Mouse (Mus musculus) hindbrain, embryonic 10.5 days (tissue): ENCODE results near the gene Zmynd10. TPM values are rescaled to one million over a fixed set of nuclear protein-coding genes. Genes with fewer than 3 reads are reported as not detected.

Source experiments
- DNase-seq: peaks from one replicate; pipeline ENCODE4 v3.0.0-alpha.2; 2017; ENCODE audit warnings: low spot score
- H3K27ac ChIP-seq: fragments of 300-500 bp; sonication (generic); 2 replicates; pipeline ENCODE4 v1.5.1; 2016; ENCODE audit warnings: mild to moderate bottlenecking, moderate library complexity
- H3K27me3 ChIP-seq: fragments of 300-500 bp; sonication (generic); 2 replicates; pipeline ENCODE4 v1.6.1; 2016; ENCODE audit warnings: mild to moderate bottlenecking; ENCODE audit not compliant: poor library complexity, insufficient read depth, severe bottlenecking
- H3K36me3 ChIP-seq: fragments of 300-500 bp; sonication (generic); 2 replicates; pipeline ENCODE4 v1.6.1; 2016; ENCODE audit warnings: mild to moderate bottlenecking, moderate library complexity
- H3K4me1 ChIP-seq: fragments of 300-500 bp; sonication (generic); replicated peaks from 2 replicates; pipeline ENCODE4 v1.6.1; 2016; ENCODE audit warnings: mild to moderate bottlenecking
- H3K4me3 ChIP-seq: fragments of 300-500 bp; sonication (generic); 2 replicates; pipeline ENCODE4 v1.5.1; 2016; ENCODE audit warnings: mild to moderate bottlenecking, moderate library complexity
- H3K9me3 ChIP-seq: fragments of 300-500 bp; sonication (generic); 2 replicates; pipeline ENCODE4 v1.6.1; 2016; ENCODE audit warnings: mild to moderate bottlenecking, moderate library complexity
- WGBS: fragments of 180-500 bp; shearing (Covaris S2); methylation state at CpG from one replicate; pipeline ENCODE4 v1.1.7; 2016; 5-methylcytosine and 5-hydroxymethylcytosine counted together
- polyA plus RNA-seq: library from polyadenylated mRNA; unstranded; fragments of >200 nt; fragmentation: Nextera tagmentation; extraction: Ambion mirVana; gene quantifications from 2 replicates; pipeline ENCODE4 v1.2.1, GENCODE M21; 2016

Gene Zmynd10
- polyA plus RNA-seq, 1 experiment from 2014 or later = 4.7 TPM

- H3K27ac ChIP-seq = no peak overlapping the region
- no peaks in the 10 kb centered on the region for H3K27me3 ChIP-seq
- WGBS = 83% methylated on average over 11 of the region's 11 CpGs
- no peaks in the 10 kb centered on the region for H3K9me3 ChIP-seq
- H3K4me1 ChIP-seq = peaks cover 34% of the 10 kb centered on the region
- no peak for DNase-seq
- H3K4me3 ChIP-seq = no peak overlapping the region
- peaks cover 58% of the 10 kb centered on the region for H3K36me3 ChIP-seq
These were observed 46.2 kb downstream of the Zmynd10 start for GRCm38 (mm10) chr9:107593101-107593976.

DNA sequence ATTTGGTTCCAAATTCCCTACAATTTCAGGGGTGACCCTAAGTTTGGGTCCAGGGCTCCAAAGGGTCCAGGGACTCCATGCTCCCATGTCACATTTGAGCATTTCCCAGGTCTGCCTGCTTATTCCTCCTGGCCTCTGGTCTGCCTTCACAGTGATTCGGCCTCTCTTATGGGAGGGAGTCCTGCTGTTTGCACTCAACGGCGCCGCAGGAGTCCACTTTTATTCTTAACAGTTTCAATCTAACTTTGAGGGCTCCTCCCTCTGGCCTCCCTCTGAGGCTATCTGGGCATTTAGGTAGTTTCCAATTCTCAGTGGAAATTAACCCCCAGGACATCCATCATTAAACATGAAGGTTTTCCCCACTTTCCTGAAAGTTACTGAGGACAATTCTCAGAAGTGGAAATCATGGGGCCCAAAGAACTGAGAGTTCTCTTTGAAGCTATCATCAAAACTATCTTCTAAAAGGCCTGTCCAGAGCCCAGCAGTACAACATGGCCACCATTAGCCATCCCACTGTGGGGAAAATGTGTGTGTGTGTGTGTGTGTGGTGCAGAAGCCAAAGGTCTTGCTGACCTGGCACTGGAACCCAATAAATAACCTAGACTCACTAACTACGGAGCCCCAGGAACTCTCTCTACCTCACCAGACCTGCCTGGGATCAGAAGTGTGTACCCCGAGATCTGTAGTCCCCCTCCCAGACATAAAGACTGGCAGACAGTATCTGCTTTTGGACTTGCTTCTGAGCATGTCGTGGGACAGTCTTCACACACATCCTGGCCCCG is 47.4 kb downstream of the Zmynd10 start:
- Histone ChIP-seq H3K27me3 (no peaks in the 10 kb centered on the region; the same call in 1 of the 2 replicates), H3K36me3 (peaks cover 52% of the 10 kb centered on the region)

DNA sequence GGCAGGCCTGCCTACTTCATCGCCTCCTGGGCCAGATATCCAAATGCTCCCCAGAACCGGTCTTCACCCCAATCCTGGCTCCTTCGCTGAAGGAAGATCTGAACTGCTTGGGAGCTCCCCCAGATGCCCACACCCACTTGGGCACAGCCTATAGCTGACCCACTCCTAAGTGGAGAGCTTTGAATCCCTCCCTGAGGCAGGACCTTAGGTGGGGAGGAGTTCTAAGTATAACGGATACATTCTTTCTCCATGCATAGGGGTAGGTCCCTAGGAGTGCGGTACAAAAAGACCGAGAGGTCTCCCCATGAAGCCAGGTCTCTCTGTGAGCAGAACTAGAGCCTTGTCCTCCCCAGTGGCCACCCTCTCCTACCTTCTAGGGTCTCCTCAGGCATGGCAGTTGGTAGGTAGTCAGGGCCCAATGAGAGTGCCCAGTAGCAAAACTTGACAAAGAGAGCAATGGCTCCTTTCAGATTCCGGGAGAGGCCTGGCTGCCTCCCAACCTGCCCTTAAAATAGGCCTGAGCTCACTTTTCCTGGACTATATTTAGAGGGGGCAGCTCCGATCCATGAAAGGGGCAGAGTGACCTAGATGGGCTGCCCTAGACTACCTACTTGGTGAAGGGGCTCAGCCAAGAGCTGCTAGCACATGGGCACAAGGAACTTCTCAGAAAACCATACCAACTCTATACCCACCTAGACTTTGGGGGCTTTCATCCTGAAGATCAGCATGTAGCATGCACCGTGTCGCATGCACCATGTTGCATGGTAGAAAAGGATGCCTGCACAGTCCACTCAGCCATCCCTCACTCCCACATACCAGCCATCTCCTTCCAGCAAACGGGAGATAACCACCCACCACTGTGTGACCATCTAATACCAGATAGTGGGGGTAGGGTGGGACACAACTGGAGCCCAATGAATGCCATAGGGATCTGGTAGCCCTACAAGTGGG is 49.8 kb downstream of the Zmynd10 start:
- no peak overlapping the region for H3K4me3 ChIP-seq
- DNase-seq = no peak
- H3K36me3 ChIP-seq = peaks cover 28% of the 10 kb centered on the region
- peaks cover 29% of the 10 kb centered on the region for H3K4me1 ChIP-seq
- 94% methylated on average over 11 of the region's 11 CpGs for WGBS
- peaks cover 14% of the 10 kb centered on the region; the same call in 1 of the 2 replicates for H3K27me3 ChIP-seq
- no peak overlapping the region for H3K27ac ChIP-seq
- no peaks in the 10 kb centered on the region for H3K9me3 ChIP-seq

More for the DNA sequence above, 47.4 kb downstream of the Zmynd10 start:
- WGBS = 71% methylated on average over 8 of the region's 8 CpGs
- Histone ChIP-seq H3K4me3 (no peak overlapping the region), H3K9me3 (no peaks in the 10 kb centered on the region), H3K27ac (no peak overlapping the region), H3K4me1 (peaks cover 24% of the 10 kb centered on the region)
- DNase-seq = no peak

DNA sequence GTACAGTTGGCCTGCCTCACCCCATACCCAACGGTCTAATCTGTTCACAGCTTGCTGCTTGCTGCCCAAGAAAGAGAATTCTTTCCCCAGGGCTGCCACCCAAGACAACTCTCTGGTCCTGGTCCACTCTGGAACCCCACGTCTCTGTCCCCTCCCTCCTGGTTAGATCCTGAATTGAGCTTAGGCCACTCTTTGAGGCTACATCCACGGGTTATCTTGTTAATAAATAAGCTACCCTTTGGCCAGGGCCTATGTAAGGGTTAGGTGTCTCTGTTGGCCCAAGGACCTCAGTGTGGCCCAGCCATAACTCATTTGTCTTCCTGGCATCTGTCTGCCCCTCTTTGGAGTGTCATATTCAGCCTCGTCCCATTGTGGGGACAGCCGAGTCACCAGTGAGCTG is 51.3 kb downstream of the Zmynd10 start:
- Histone ChIP-seq H3K4me1 (peaks cover 32% of the 10 kb centered on the region), H3K27ac (no peak overlapping the region), H3K27me3 (peaks cover 14% of the 10 kb centered on the region; the same call in 1 of the 2 replicates), H3K36me3 (peaks cover 13% of the 10 kb centered on the region), H3K4me3 (no peak overlapping the region), H3K9me3 (no peaks in the 10 kb centered on the region)
- DNase-seq = no peak
- 79% methylated on average over 5 of the region's 5 CpGs for whole genome bisulfite sequencing

DNA sequence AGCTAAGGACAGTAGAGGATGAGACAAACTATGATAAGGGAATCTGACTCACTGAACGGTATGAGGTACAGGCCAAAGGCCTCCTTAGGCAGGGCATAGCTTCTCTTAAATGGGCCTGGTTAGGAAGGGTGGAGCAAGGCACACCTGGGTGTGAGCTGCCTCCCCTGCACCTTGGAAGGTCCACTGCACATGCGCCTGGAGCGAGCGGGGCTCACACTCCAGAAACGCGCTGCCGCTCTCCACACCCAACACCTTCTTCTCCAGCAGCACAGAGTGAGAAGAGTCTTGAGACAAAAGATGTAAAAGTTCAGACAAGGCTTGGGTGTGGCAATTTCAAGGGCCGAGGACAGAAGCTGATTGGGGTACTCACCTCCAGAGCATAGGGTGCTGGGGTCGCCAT is 52.3 kb downstream of the Zmynd10 start:
- DNase-seq = no peak
- H3K27ac ChIP-seq = no peak overlapping the region
- WGBS = 86% methylated on average over 9 of the region's 9 CpGs

DNA sequence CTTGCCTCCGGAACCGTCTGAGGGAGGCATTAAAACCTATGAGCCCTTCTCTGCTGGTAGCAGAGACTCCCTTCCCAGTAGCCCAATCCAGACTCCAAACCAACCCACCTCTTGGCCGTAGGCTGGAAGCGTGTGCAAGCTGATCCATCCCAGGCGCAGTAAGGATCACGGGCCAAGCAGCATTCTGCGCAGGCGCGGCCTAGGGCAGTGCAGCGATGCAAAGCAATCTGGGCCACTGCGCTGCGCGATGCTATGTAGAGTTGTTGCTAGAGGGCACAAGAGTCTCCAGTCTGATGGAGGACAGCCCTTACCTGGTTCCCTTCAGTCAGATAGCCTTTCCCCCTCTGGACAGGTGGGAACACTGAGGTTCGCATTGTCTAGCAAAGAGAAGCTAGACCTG is 52.7 kb downstream of the Zmynd10 start:
- DNase-seq = no peak
- Histone ChIP-seq H3K27ac (no peak overlapping the region), H3K4me3 (no peak overlapping the region), H3K4me1 (peaks cover 38% of the 10 kb centered on the region), H3K27me3 (peaks cover 14% of the 10 kb centered on the region; the same call in 1 of the 2 replicates), H3K36me3 (no peaks in the 10 kb centered on the region), H3K9me3 (no peaks in the 10 kb centered on the region)
- WGBS = 69% methylated on average over 14 of the region's 14 CpGs

More for the DNA sequence above, 52.3 kb downstream of the Zmynd10 start:
- peaks cover 2% of the 10 kb centered on the region; the same call in 1 of the 2 replicates for H3K36me3 ChIP-seq
- peaks cover 34% of the 10 kb centered on the region for H3K4me1 ChIP-seq
- peaks cover 14% of the 10 kb centered on the region; the same call in 1 of the 2 replicates for H3K27me3 ChIP-seq
- no peaks in the 10 kb centered on the region for H3K9me3 ChIP-seq
- no peak overlapping the region for H3K4me3 ChIP-seq

DNA sequence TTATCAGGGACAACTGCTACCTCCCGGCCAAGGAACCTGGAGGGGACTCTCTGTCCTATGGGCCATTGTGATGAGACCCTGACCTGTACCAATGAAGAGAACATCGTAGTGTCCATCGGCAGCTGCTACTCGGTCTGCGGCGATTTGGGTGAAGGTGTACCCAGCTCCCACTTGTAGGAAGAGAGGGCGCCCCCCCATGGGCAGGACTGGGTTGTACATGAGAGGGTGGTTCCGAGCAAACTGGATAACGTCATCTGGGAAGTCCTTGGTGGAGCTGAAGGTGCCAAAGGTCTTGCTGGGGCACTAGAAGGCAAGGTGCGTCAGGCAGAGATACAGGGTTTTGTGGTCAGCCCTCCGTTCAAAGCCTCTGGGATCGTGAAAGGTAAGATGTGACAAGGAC is 53.6 kb downstream of the Zmynd10 start:
- Histone ChIP-seq H3K9me3 (no peaks in the 10 kb centered on the region), H3K4me3 (no peak overlapping the region), H3K27ac (no peak overlapping the region), H3K36me3 (no peaks in the 10 kb centered on the region), H3K4me1 (peaks cover 47% of the 10 kb centered on the region), H3K27me3 (peaks cover 14% of the 10 kb centered on the region; the same call in 1 of the 2 replicates)
- WGBS = 79% methylated on average over 12 of the region's 12 CpGs
- DNase-seq = no peak

Other genes starting within 250 kb of the Zmynd10 start
- gene Hemk1, start 208.9 kb upstream of the Zmynd10 start, polyA plus RNA-seq = 12.1 and 13.4 TPM in 2 replicates
- 1.4 and 2.6 TPM in 2 replicates for gene 6430571L13Rik, start 206.7 kb upstream of the Zmynd10 start, polyA plus RNA-seq
- gene Cacna2d2, start 147.7 kb upstream of the Zmynd10 start, polyA plus RNA-seq = 0.87 and 2.9 TPM in 2 replicates
- gene Tmem115, start 13.4 kb upstream of the Zmynd10 start, polyA plus RNA-seq = 36.5 and 44.8 TPM in 2 replicates
- 25.1 and 25.9 TPM in 2 replicates for gene Cyb561d2, start 5.1 kb upstream of the Zmynd10 start, polyA plus RNA-seq
- 39.2 and 45.7 TPM in 2 replicates for gene Nprl2, start 5.1 kb upstream of the Zmynd10 start, polyA plus RNA-seq
- gene Rassf1, start 4.3 kb downstream of the Zmynd10 start, polyA plus RNA-seq = 46.4 and 48.3 TPM in 2 replicates
- 79.8 and 87.1 TPM in 2 replicates for gene Tusc2, start 16.0 kb downstream of the Zmynd10 start, polyA plus RNA-seq
- 134 and 135 TPM in 2 replicates for gene Hyal2, start 20.6 kb downstream of the Zmynd10 start, polyA plus RNA-seq
- 6.6 and 8.4 TPM in 2 replicates for gene Hyal1, start 29.6 kb downstream of the Zmynd10 start, polyA plus RNA-seq
- 19.2 and 20.8 TPM in 2 replicates for gene Naa80, start 31.6 kb downstream of the Zmynd10 start, polyA plus RNA-seq
- gene Hyal3, start 33.5 kb downstream of the Zmynd10 start, polyA plus RNA-seq = 0.41 and 0.77 TPM in 2 replicates
- gene Ifrd2, start 40.3 kb downstream of the Zmynd10 start, polyA plus RNA-seq = 41.1 and 54.1 TPM in 2 replicates
- gene Sema3b, start 61.9 kb downstream of the Zmynd10 start, polyA plus RNA-seq = 3.9 and 5.2 TPM in 2 replicates
- gene Gnai2, start 88.1 kb downstream of the Zmynd10 start, polyA plus RNA-seq = 554 and 640 TPM in 2 replicates
- 6.4 and 7.2 TPM in 2 replicates for gene Slc38a3, start 122.2 kb downstream of the Zmynd10 start, polyA plus RNA-seq
- gene Gnat1, start 132.4 kb downstream of the Zmynd10 start, polyA plus RNA-seq = 2.6 and 3.1 TPM in 2 replicates
- 14.5 and 16.4 TPM in 2 replicates for gene Sema3f, start 163.2 kb downstream of the Zmynd10 start, polyA plus RNA-seq
- gene Rbm5, start 223.7 kb downstream of the Zmynd10 start, polyA plus RNA-seq = 196 and 204 TPM in 2 replicates